Mouse (Mus musculus) kidney, adult 2 months (tissue): ENCODE measurements around the gene Olfr195.

Experiments used
- CTCF ChIP-seq: fragments of 200-500 bp; conservative IDR thresholded peaks from 2 replicates; pipeline ENCODE4 v1.5.1; 2011; ENCODE audit warnings: low read depth, mild to moderate bottlenecking, control low read depth, low read length, moderate library complexity, mixed read lengths; ENCODE audit not compliant: insufficient read depth, insufficient read length
- POLR2A ChIP-seq: fragments of 200-500 bp; IDR thresholded peaks from one replicate; pipeline ENCODE4 v1.6.1; 2011; ENCODE audit warnings: low read depth, low read length, control low read depth

DNA sequence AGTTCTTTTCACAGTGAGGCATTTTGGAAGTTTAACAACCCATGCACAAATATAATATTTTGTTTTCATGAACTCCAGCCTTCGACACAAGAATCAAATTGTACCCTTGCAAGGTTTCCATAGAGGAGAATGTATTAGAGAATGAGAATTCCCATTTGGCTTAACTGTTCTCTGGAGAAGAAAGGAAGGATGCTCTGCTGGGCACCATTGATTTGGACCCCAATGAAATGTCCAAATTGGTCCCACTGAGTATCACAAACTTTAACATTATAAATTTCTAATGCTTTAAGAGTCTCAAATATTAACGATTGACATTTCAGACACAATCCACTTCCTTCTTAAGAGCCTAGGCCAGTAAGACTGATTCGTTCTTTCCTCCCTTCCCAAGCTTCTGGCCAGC lies 23.5 kb downstream of the Olfr195 start, which contains the start of gene Olfr196:
- TF ChIP-seq POLR2A (no peak), CTCF (no peak)
